Mouse (Mus musculus): ENCODE measurements around the gene Ercc2. TPM values are rescaled to one million over a fixed set of nuclear protein-coding genes. Genes with fewer than 3 reads are reported as not detected.

Ercc2 gene
- 12.4 and 14.6 TPM in 2 replicates for polyA plus RNA-seq (2014; fragmentation: Nextera tagmentation; extraction: Ambion mirVana)

DNA sequence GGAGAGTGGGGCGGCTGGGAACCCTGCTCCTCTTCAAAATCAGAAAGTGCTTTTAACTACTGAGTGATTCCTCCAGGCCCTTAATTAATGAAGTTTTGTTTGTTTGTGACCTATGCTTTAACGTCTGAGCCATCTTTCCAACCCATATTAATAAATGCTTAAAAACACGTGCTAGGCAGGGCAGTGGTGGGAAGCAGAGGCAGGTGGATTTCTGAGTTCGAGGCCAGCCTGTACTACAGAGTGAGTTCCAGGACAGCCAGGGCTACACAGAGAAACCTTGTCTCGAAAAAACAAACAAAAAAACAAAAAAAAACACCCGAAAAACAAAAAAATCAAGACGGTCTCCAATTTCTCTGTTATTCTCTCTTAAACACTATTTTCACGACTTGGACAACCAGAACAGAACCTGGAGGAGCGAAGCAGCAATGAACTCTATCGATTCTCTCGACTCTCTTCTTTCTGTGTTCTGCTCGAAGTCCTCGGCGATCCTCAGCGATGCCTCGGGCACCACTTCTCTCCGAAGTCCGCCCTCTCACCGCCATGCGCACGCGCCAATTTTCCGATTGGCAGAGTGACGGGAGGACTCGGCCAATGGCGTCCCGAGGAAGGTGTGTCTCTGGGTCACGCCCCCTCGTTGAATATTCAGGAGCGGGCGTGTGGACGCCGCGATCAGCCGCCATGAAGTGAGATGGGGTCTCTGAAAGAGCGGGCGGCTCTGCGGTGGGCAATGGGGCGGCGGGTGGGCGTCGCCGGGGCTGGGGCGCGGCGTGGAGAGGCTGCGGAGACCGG is at the start of gene Ercc2:
Gene Ercc2 (plus strand): TSS at position 634 of the 789 bp plus-strand sequence.
- Histone ChIP-seq H3K27me3 (ENCODE audit: control insufficient read depth, insufficient read depth, low read length) (no peaks in the 10 kb centered on the region), H3K9ac (ENCODE audit: low read length) (peak within 1 kb of the TSS; percentile 44), H3K36me3 (ENCODE audit: control insufficient read depth, insufficient read depth, low read length) (peaks cover 13% of the 10 kb centered on the region), H3K4me3 (ENCODE audit: low read depth, low read length) (peak within 1 kb of the TSS; percentile 60), H3K27ac (ENCODE audit: low read depth, low read length) (no peak within 1 kb of the TSS), H3K4me1 (ENCODE audit: control insufficient read depth, insufficient read depth, low read length) (peaks cover 4% of the 10 kb centered on the region), H3K4me2 (ENCODE audit: low read depth) (peak within 1 kb of the TSS; percentile 78), H3K9me3 (ENCODE audit: control insufficient read depth, low read length) (no peaks in the 10 kb centered on the region)
- DNase-seq (ENCODE audit: low spot score): peak; percentile 99
- ATAC-seq (ENCODE audit: insufficient read depth, low FRiP score, low TSS enrichment): peak; percentile 95
- WGBS: 9% methylated on average over 35 of the region's 48 CpGs

DNA sequence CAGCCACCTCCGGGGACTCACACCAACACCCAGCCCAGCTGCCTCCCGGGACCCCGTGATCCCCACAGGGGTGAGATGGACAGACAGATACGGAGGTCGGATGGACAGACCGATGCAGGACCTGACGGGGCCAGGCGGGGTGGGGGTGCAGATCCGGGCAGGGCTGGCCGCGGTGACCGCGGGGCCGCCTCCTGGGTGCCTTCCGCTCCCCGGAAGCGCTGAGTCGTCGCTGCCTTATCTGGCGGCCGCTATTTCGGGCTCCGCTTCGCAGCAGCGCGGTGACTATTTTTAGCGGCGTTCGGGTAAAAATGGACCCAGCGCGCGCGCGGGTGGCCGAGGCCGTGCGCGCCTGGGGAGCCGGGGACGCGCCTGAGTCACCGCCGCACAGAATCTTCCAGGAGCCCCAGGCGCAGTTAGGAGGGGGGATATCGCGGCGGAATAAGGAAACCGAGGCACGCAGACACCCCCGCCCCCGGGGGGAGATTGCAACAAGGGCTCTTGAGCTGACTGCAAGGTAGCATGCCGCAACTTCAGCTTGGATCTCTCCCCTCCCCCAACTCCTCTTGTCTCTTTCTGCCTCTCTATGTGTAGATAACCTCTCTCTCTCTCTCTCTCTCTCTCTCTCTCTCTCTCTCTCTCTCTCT is 49.0 kb upstream of the Ercc2 start:
- no peaks in the 10 kb centered on the region for H3K4me1 ChIP-seq (ENCODE audit: control insufficient read depth, insufficient read depth, low read length)
- ATAC-seq (ENCODE audit: insufficient read depth, low FRiP score, low TSS enrichment) (peak; percentile 61), DNase-seq (ENCODE audit: low spot score) (peak; percentile 70)
- peak overlapping the region; percentile 90 for H3K4me2 ChIP-seq (ENCODE audit: low read depth)
- 0 out of 2 replicates have a peak overlapping the region, but pooled peaks have one; percentile 49 for H3K27ac ChIP-seq (ENCODE audit: low read depth, low read length)
- no peaks in the 10 kb centered on the region for H3K27me3 ChIP-seq (ENCODE audit: control insufficient read depth, insufficient read depth, low read length)
- no peaks in the 10 kb centered on the region for H3K9me3 ChIP-seq (ENCODE audit: control insufficient read depth, low read length)
- peak overlapping the region; percentile 62 for H3K4me3 ChIP-seq (ENCODE audit: low read depth, low read length)
- H3K9ac ChIP-seq (ENCODE audit: low read length): peak overlapping the region; percentile 86
- under 1% methylated on average over 52 of the region's 52 CpGs for WGBS
- H3K36me3 ChIP-seq (ENCODE audit: control insufficient read depth, insufficient read depth, low read length): no peaks in the 10 kb centered on the region

- Histone ChIP-seq H3K4me3 (ENCODE audit: low read depth, low read length) (no peak overlapping the region), H3K4me1 (ENCODE audit: control insufficient read depth, insufficient read depth, low read length) (no peaks in the 10 kb centered on the region), H3K27me3 (ENCODE audit: control insufficient read depth, insufficient read depth, low read length) (no peaks in the 10 kb centered on the region), H3K9ac (ENCODE audit: low read length) (no peak overlapping the region), H3K9me3 (ENCODE audit: control insufficient read depth, low read length) (no peaks in the 10 kb centered on the region), H3K36me3 (ENCODE audit: control insufficient read depth, insufficient read depth, low read length) (no peaks in the 10 kb centered on the region), H3K27ac (ENCODE audit: low read depth, low read length) (no peak overlapping the region), H3K4me2 (ENCODE audit: low read depth) (no peak overlapping the region)
- DNase-seq (ENCODE audit: low spot score) (no peak), ATAC-seq (ENCODE audit: insufficient read depth, low FRiP score, low TSS enrichment) (no peak)
- WGBS: 35% methylated on average over 3 of the region's 3 CpGs
Observed at GRCm38 (mm10) chr7:19335583-19335982, 46.2 kb upstream of the Ercc2 start.

DNA sequence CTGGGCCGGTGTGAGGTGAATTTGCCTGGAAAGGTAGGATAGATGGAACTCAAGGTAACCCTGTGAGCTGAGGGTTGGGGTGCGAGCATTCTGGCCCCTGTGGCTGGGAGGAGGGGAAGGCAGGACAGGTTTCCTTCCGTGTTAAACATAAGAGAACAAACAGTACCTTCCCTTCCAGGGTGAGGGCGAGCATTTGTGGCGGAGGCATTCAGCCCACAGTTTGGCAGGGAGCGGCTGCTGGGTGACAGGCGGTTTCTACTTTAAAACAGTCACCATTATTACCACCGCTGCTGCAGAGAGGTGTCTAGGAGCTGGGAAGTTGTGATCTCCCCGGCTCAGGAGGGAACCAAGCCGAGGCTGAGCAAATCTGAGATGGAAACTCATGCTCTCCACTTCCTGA is 44.7 kb upstream of the Ercc2 start:
- Histone ChIP-seq H3K4me1 (ENCODE audit: control insufficient read depth, insufficient read depth, low read length) (peaks cover 6% of the 10 kb centered on the region; the same call in 1 of the 2 replicates), H3K4me2 (ENCODE audit: low read depth) (no peak overlapping the region), H3K27me3 (ENCODE audit: control insufficient read depth, insufficient read depth, low read length) (peaks cover 8% of the 10 kb centered on the region), H3K4me3 (ENCODE audit: low read depth, low read length) (no peak overlapping the region), H3K9ac (ENCODE audit: low read length) (no peak overlapping the region), H3K9me3 (ENCODE audit: control insufficient read depth, low read length) (no peaks in the 10 kb centered on the region), H3K27ac (ENCODE audit: low read depth, low read length) (no peak overlapping the region), H3K36me3 (ENCODE audit: control insufficient read depth, insufficient read depth, low read length) (no peaks in the 10 kb centered on the region)
- no peak for DNase-seq (ENCODE audit: low spot score)
- no peak for ATAC-seq (ENCODE audit: insufficient read depth, low FRiP score, low TSS enrichment)
- WGBS: 55% methylated on average over 10 of the region's 10 CpGs

DNA sequence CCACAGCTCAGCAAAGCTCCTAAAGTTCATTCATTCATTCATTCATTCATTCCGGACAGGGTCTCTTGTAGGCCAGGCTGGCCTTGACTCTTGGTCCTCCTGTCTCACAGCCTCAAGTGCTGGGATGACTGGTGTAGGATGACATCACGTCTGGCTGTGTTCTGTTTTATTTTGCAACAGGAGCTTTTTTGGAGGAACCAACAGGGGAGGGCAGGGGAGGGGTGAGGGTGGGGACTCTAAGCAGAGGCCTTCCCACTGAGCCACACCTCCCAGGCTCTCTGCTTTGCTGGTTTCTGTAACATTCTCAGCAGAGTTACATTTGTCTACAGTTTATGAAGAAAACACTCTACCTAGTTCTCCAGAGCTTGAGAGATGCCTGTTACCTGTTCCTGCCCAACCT is 43.8 kb upstream of the Ercc2 start:
- Histone ChIP-seq H3K27ac (ENCODE audit: low read depth, low read length) (no peak overlapping the region), H3K27me3 (ENCODE audit: control insufficient read depth, insufficient read depth, low read length) (peaks cover 8% of the 10 kb centered on the region), H3K4me2 (ENCODE audit: low read depth) (no peak overlapping the region), H3K4me1 (ENCODE audit: control insufficient read depth, insufficient read depth, low read length) (peaks cover 7% of the 10 kb centered on the region; the same call in 1 of the 2 replicates), H3K4me3 (ENCODE audit: low read depth, low read length) (no peak overlapping the region), H3K9me3 (ENCODE audit: control insufficient read depth, low read length) (no peaks in the 10 kb centered on the region), H3K36me3 (ENCODE audit: control insufficient read depth, insufficient read depth, low read length) (no peaks in the 10 kb centered on the region), H3K9ac (ENCODE audit: low read length) (no peak overlapping the region)
- DNase-seq (ENCODE audit: low spot score) (no peak), ATAC-seq (ENCODE audit: insufficient read depth, low FRiP score, low TSS enrichment) (no peak)
- 64% methylated on average over 2 of the region's 2 CpGs for WGBS

- no peak overlapping the region for H3K4me3 ChIP-seq (ENCODE audit: low read depth, low read length)
- WGBS: 79% methylated on average over 7 of the region's 7 CpGs
- H3K9me3 ChIP-seq (ENCODE audit: control insufficient read depth, low read length): no peaks in the 10 kb centered on the region
- H3K36me3 ChIP-seq (ENCODE audit: control insufficient read depth, insufficient read depth, low read length): no peaks in the 10 kb centered on the region
- H3K9ac ChIP-seq (ENCODE audit: low read length): no peak overlapping the region
- peaks cover 7% of the 10 kb centered on the region; the same call in 1 of the 2 replicates for H3K4me1 ChIP-seq (ENCODE audit: control insufficient read depth, insufficient read depth, low read length)
- no peak overlapping the region for H3K27ac ChIP-seq (ENCODE audit: low read depth, low read length)
- H3K27me3 ChIP-seq (ENCODE audit: control insufficient read depth, insufficient read depth, low read length): peaks cover 8% of the 10 kb centered on the region
- no peak for ATAC-seq (ENCODE audit: insufficient read depth, low FRiP score, low TSS enrichment)
- H3K4me2 ChIP-seq (ENCODE audit: low read depth): no peak overlapping the region
- DNase-seq (ENCODE audit: low spot score): no peak
Observed at GRCm38 (mm10) chr7:19338596-19338995, 43.2 kb upstream of the Ercc2 start.

DNA sequence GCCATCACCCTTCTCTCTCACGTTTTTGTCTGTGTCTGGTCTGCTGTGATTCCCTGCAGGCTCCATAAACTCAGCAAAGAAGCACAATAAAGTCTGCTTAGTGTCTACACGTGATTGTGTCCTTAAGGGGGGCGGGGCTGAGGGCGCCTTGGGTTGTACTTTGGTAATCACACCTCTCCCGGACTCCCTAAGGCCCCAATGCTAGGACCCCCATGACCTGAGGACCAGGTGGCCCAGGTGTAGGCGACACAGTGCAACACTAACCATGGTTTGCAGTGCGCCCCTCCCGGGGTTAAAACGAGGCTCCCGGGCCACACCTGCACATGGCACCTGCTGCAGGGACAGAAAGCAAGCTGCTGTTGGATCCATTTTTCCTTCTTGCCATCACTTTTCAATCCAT is 40.6 kb upstream of the Ercc2 start:
- H3K9ac ChIP-seq (ENCODE audit: low read length): no peak overlapping the region
- ATAC-seq (ENCODE audit: insufficient read depth, low FRiP score, low TSS enrichment): no peak
- no peak for DNase-seq (ENCODE audit: low spot score)
- no peak overlapping the region for H3K27ac ChIP-seq (ENCODE audit: low read depth, low read length)
- H3K9me3 ChIP-seq (ENCODE audit: control insufficient read depth, low read length): no peaks in the 10 kb centered on the region
- no peak overlapping the region for H3K4me3 ChIP-seq (ENCODE audit: low read depth, low read length)
- no peaks in the 10 kb centered on the region for H3K36me3 ChIP-seq (ENCODE audit: control insufficient read depth, insufficient read depth, low read length)
- peaks cover 8% of the 10 kb centered on the region for H3K27me3 ChIP-seq (ENCODE audit: control insufficient read depth, insufficient read depth, low read length)
- H3K4me2 ChIP-seq (ENCODE audit: low read depth): peak overlapping the region; percentile 72
- peaks cover 16% of the 10 kb centered on the region for H3K4me1 ChIP-seq (ENCODE audit: control insufficient read depth, insufficient read depth, low read length)
- WGBS: 16% methylated on average over 10 of the region's 10 CpGs

- ATAC-seq (ENCODE audit: insufficient read depth, low FRiP score, low TSS enrichment) (0 out of 2 replicates have a peak, but pooled peaks have one; percentile 4), DNase-seq (ENCODE audit: low spot score) (no peak)
- Histone ChIP-seq H3K27ac (ENCODE audit: low read depth, low read length) (no peak overlapping the region), H3K4me3 (ENCODE audit: low read depth, low read length) (peak overlapping the region; percentile 40), H3K27me3 (ENCODE audit: control insufficient read depth, insufficient read depth, low read length) (peaks cover 8% of the 10 kb centered on the region), H3K4me1 (ENCODE audit: control insufficient read depth, insufficient read depth, low read length) (peaks cover 16% of the 10 kb centered on the region), H3K9ac (ENCODE audit: low read length) (peak overlapping the region; percentile 23), H3K36me3 (ENCODE audit: control insufficient read depth, insufficient read depth, low read length) (no peaks in the 10 kb centered on the region), H3K4me2 (ENCODE audit: low read depth) (peak overlapping the region; percentile 72), H3K9me3 (ENCODE audit: control insufficient read depth, low read length) (no peaks in the 10 kb centered on the region)
- 0% methylated on average over 41 of the region's 41 CpGs for WGBS
Observed at GRCm38 (mm10) chr7:19341761-19342409, 39.9 kb upstream of the Ercc2 start.

Data from neural tube, embryonic 11.5 days (tissue).